Mouse (Mus musculus) spleen, postnatal 36 days (tissue): ENCODE data around the gene Tfpt.
A peak's percentile ranks its signal among the peaks of the same experiment; 100 is the strongest.

Experiments
- DNase-seq, 2 experiments: peaks; one replicate each; pipeline ENCODE4 v3.0.0; 2022; ENCODE audit warnings: low spot score in 2 of 2, mixed read lengths in 1 of 2

Tfpt gene

DNA sequence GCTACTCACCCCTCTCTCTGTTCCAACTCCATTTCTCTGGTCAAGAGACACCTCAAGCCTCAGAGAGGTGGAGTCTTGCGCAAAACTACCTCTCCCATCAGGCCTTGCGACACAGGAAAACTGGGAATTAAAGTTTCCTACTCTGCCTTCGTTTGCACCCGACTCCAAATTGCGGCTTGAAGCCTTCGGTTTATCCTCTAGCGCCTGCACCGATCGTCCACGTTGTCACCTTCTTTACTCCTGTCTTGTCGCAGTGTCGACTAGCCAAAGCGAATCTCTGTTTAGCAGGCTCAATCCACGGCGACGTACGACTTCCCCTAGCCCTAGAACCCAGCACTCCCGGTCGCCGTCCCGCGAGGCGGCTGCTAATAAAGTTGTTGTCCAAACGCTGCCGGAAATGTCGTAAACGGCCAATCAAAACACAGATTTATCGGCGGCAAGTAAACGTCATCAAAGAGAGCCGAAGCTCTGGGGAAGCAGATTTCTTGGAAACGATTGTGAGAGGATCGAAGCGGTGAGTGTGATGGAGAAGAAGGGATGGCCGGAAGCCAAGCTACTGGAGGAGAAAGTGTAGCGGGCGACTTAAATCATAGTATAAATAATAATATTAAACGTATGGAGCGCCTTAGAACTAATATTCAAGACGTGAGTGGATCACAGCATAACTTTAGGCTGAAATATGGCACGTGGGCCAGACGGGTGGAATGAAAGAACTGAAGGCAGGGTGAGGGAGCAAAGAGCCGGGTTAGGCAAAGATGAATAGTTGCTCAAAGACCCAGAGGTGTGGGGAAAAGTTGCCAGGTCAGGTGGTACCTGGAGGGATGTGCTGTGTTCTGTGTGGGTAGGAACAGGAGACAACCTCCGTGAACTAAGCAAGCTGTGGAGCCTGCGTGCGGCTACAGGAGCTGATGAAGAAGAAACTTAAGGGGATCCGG is at the start of gene Tfpt, which contains the start of gene Prpf31:
Gene Tfpt, minus strand, starts transcription at position 387 of the 935 bp plus-strand sequence.
Gene Prpf31, plus strand, starts transcription at position 443 of the 935 bp plus-strand sequence.
- DNase-seq, result peak; percentile 91 to 93

DNA sequence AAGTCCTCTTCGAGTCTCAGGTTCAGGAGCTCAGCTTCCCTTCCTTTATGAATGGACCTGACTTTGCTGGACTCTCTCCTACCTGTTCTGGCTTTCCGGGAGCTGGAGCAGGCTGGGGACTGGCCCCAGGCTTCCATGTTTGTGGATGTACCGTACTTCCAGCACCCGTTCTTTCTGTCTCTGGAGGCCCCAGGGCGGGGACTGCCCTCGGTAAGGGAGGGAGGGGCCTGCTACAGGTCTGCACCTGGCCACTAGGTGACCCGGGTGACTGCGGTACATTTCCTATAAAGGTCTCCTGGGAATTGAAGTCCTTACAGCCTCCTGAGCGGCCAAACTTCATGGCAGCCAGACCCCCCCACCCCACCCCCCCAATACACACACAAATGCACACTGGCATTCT is 47.6 kb upstream of the Tfpt start, which contains the start of gene Tmc4:
Gene Tmc4, minus strand, starts transcription at position 212 of the 400 bp plus-strand sequence.
- DNase-seq, result no peak

DNA sequence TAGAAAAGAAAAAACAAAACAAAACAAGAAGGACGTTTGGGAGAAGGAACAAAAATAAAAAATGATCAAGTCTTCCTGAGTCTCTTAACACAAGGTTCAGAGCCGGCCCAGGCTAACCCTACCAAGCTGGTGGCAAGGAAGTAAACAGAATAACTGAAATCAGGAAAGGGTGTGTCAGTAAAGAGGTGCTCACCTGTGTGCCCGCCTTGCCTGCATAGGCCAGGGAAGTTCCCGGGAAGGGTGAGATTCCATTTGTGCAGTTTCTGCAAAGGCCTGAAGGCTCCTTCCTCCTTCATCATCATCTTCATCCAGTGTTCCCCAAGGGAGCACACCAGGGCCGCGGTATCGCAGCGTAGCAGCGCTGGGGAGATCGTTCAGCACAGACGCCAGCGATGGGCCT is 46.6 kb upstream of the Tfpt start:
- no peak for DNase-seq

DNA sequence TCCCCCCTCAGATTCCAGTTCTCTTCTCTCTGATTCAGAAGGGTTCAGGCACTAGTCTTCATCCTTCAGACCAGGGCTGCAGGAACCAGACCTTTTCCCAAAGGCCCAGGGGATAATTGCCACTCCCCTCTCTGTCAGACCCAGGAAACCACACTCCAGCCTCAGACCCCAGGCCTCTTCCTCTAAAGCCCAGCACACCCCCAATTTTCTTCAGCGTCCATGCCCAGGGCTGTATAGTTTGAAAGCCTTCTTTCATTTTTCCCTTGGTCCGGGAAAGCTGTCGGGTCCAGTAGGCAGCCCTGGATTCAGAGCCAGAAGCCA is 45.5 kb upstream of the Tfpt start:
- no peak for DNase-seq

DNA sequence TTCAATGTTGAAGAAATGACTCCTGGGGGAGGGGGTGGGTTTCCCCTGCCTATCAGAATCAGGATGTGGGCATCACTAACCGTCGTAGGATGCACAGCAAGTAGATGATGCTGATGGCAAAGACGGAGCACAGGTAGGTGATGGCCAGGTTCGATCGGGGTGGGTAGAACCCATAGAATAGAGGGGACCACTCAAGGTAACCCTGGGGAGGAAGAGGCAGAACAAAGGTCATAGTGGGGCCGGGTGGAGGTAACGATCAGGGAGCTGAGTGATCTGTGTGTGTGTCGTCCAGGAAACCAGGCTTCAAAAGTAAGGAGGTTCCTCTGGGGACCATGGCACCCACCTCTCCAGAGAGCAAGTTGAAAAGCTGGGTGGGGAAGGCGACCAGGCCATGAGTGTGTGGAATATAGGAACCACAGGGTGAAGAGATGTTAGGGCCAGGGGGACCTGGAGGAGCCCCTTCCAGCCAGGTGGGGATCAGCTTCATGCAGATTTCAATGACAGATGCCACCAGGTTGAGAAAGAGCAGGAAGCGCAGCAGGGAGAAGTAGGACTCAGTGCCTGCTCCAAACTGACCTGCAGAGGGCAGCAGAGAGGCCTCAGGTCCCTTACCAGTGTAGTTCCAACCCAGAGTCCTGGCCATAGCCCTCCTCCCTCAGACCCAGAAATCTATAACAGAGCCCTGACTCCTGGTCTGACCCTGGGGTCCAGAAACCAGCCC is 44.9 kb upstream of the Tfpt start:
- peak; percentile 68 to 73 for DNase-seq

DNA sequence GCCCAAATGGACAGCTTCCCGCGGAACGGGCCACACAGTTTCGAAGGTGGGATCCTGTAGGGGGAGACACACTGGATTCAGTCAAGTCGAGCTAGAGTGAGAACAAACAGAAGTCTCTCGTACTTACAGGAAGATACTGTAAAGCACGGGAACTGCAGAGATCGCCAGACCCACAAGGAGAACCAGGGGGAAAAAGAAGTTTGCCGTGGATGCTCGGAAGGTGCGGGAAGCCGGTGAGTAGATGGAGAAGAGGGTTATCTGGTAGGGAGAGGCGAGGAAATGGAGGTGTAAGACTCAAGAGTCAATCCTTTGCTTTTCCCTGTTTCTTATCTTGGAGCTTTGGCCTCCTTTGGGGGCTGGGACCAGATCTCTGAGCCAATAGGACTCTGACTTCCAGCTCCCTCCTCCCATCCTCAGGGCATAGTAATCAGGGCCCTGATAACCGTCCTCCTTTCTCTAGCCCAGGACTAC is 37.2 kb upstream of the Tfpt start:
- DNase-seq, result no peak

- DNase-seq, result peak; percentile 96 to 97
These were observed 35.7 kb upstream of the Tfpt start, which contains the start of gene Leng1 for GRCm38 (mm10) chr7:3665215-3666114. Gene Leng1, minus strand, starts transcription at chr7:3665840.

- DNase-seq, result no peak
These were observed 34.9 kb upstream of the Tfpt start for GRCm38 (mm10) chr7:3664524-3665214.

DNA sequence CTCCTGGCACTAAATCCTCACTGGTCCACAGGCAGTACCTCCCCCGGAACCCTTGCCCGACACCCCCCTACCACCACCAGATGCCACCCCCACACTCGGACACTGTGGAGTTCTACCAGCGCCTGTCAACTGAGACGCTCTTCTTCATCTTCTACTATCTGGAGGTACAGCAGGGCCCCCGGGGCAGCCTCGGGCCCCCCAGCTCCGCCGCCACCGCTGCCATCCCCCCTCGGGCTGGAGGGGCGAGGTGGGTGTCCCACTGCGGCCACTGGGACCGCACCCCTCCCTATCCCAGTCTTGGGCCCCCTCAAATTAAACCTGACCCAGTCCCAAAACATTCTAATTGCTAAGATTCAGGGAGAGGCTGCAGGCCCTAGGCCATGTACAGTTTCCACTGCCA is 28.8 kb upstream of the Tfpt start:
- DNase-seq, result no peak

DNA sequence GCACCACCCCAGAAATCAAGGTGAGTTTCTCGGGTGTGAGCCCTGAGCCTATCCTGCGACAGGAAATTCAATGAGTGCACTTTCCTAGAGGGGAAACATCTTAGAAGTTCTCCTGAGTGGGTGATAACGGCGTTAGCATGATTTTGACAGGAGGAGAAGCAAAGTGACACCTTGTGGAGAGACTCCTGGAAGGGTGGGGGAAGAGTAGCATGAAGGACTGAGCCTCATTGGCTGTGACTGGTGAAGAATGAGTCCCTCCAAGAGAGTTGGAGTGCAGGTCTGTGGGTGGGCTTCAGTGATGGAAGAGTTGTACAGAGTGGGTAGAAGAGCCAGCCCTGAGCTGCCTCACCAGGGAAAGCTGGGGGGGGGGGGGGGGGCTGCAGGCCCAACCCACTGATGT is 27.2 kb upstream of the Tfpt start:
- no peak for DNase-seq

GRCm38 (mm10) chr7:3646641-3647040 is 16.9 kb upstream of the Tfpt start:
- DNase-seq, result no peak

GRCm38 (mm10) chr7:3646188-3646587 is 16.5 kb upstream of the Tfpt start:
- no peak for DNase-seq

DNA sequence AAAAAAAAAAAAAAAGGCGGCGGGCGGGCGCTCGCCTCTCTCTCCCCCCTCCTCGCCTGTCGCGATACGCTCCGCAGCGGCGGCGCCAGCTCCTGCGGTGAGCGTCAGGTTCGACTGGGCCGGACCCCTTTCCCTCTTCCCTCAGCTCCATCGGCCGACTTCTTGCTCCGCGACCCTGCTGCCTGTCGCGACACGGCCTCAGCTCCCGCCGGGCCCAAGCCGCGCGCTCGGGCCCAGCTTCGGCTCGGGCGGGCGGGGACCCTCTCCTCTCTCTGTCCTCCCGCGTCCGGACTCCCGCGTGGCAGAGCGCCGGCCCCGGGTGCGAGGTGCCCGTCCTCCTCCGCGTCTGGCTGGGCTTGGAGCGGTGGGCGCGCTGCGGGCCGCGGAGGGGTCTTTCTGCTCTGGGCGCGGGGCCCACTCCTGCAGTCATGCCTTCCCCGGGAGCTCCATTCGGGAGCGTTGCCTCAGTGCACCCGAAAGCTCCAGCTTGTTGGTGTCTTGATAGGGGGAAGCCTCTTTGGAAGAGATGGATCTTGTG is 15.8 kb upstream of the Tfpt start:
- peak in 1 of 2 experiments; percentile 26 for DNase-seq

DNA sequence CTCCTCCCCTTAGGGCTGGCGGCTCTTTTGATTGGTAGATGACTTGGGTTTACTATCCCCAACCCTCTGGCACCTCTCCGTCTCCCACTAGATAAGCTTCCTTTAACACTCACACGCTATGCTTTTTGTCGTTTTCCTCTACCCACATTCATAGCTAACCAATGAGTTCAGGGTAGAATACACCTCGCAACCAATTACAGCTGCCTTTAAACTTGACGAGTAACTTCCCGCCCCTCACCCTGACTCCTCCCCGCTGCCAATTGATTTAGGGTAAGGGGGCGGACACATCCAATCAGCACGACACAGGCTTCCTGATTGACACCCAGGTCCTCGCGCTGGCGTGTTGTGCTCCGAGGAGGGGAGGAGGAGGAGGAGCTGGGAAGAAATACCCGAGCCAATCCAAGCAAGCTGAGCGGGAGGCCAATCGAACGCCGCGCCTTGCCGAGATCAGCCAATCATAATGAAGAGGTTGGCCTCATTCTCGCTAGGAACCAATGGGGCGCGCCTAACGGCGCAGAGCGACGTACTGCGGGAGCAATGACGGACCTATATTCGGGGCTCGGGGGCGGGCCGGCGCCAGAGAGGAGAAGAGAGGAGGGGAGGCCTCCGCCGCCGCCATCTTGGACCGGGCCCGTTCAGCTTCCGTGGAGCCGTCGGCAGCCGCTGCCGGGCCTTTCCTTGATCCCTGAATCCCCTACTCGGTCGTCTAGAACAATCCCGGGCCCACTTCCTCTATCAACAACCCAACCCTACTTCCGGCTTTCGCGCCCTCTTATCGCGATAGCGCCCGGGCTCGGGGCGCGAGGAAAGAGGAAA is 15.2 kb upstream of the Tfpt start, which contains the start of gene Cnot3:
Gene Cnot3, plus strand, starts transcription at position 597 of the 816 bp plus-strand sequence.
- peak; percentile 99 for DNase-seq

GRCm38 (mm10) chr7:3644348-3644671 is 14.6 kb upstream of the Tfpt start:
- DNase-seq, result peak in 1 of 2 experiments; percentile 21

GRCm38 (mm10) chr7:3643843-3644242 is 14.1 kb upstream of the Tfpt start:
- no peak for DNase-seq

GRCm38 (mm10) chr7:3643412-3643811 is 13.7 kb upstream of the Tfpt start:
- DNase-seq, result no peak

GRCm38 (mm10) chr7:3630478-3630815 is 718 bp upstream of the Tfpt start:
- DNase-seq, result no peak

- no peak for DNase-seq
These were observed 699 bp downstream of the Tfpt start for GRCm38 (mm10) chr7:3629030-3629429.
